Mouse (Mus musculus): Measurements from ENCODE around the gene Hmga1b. TPM values are rescaled to one million over a fixed set of nuclear protein-coding genes. Genes with fewer than 3 reads are reported as not detected.
"Not testable (repeated sequence)": the region's sequence is repeated elsewhere in the genome, so short reads cannot be mapped to it uniquely, and the experiment has no call there.

Hmga1b gene
- total and polyA plus RNA-seq, 2 experiments from 2014 or later: 0.95 to 1.6 TPM

- peak overlapping the region; percentile 72 for H3K4me2 ChIP-seq (ENCODE audit: low read depth)
- 19% methylated on average over 36 of the region's 36 CpGs for WGBS
Measured at GRCm38 (mm10) chr11:120726243-120727168, 36.1 kb upstream of the Hmga1b start.

GRCm38 (mm10) chr11:120727169-120727527, 35.4 kb upstream of the Hmga1b start, which contains the start of gene Dcxr:
Gene Dcxr, minus strand, starts transcription at chr11:120727281.
- Histone ChIP-seq H3K27me3 (ENCODE audit: insufficient read depth, low read length) (no peaks in the 10 kb centered on the region), H3K4me3 (ENCODE audit: low read depth, low read length) (peak within 1 kb of the TSS; percentile 39), H3K9me3 (ENCODE audit: low read length) (no peaks in the 10 kb centered on the region), H3K9ac (peak within 1 kb of the TSS; percentile 45), H3K36me3 (ENCODE audit: insufficient read depth) (peaks cover 11% of the 10 kb centered on the region; the same call in 1 of the 2 replicates), H3K27ac (ENCODE audit: low read depth, low read length) (no peak within 1 kb of the TSS), H3K4me2 (ENCODE audit: low read depth) (peak within 1 kb of the TSS; percentile 72), H3K4me1 (ENCODE audit: insufficient read depth) (no peaks in the 10 kb centered on the region)
- TF ChIP-seq CTCF (IDR thresholded peaks at IDR 0.05; ENCODE audit: low read depth): 0 out of 2 replicates have a peak, but pooled peaks have one; percentile 19
- WGBS: 0% methylated on average over 14 of the region's 14 CpGs
- ATAC-seq (peak; percentile 91), DNase-seq (peak; percentile 54)

More at GRCm38 (mm10) chr11:120726243-120727168, 36.1 kb upstream of the Hmga1b start:
- Histone ChIP-seq H3K36me3 (ENCODE audit: insufficient read depth) (peaks cover 11% of the 10 kb centered on the region; the same call in 1 of the 2 replicates), H3K9ac (peak overlapping the region; percentile 45), H3K27ac (ENCODE audit: low read depth, low read length) (no peak overlapping the region), H3K27me3 (ENCODE audit: insufficient read depth, low read length) (no peaks in the 10 kb centered on the region), H3K9me3 (ENCODE audit: low read length) (no peaks in the 10 kb centered on the region), H3K4me3 (ENCODE audit: low read depth, low read length) (peak overlapping the region; percentile 39), H3K4me1 (ENCODE audit: insufficient read depth) (no peaks in the 10 kb centered on the region)
- ATAC-seq (peak; percentile 12; the same call in 1 of the 2 replicates), DNase-seq (no peak)
- no peak for TF ChIP-seq CTCF (IDR thresholded peaks at IDR 0.05; ENCODE audit: low read depth)

- no peak overlapping the region for H3K4me2 ChIP-seq (ENCODE audit: low read depth)
- no peaks in the 10 kb centered on the region for H3K4me1 ChIP-seq (ENCODE audit: insufficient read depth)
- no peak for ATAC-seq
- H3K9me3 ChIP-seq (ENCODE audit: low read length): no peaks in the 10 kb centered on the region
- no peak overlapping the region for H3K27ac ChIP-seq (ENCODE audit: low read depth, low read length)
- no peak overlapping the region for H3K9ac ChIP-seq
- H3K27me3 ChIP-seq (ENCODE audit: insufficient read depth, low read length): no peaks in the 10 kb centered on the region
- H3K36me3 ChIP-seq (ENCODE audit: insufficient read depth): peaks cover 11% of the 10 kb centered on the region; the same call in 1 of the 2 replicates
- DNase-seq: no peak
- TF ChIP-seq CTCF (IDR thresholded peaks at IDR 0.05; ENCODE audit: low read depth): no peak
- WGBS: 58% methylated on average over 12 of the region's 12 CpGs
- H3K4me3 ChIP-seq (ENCODE audit: low read depth, low read length): no peak overlapping the region
Measured at GRCm38 (mm10) chr11:120727564-120727963, 35.0 kb upstream of the Hmga1b start.

DNA sequence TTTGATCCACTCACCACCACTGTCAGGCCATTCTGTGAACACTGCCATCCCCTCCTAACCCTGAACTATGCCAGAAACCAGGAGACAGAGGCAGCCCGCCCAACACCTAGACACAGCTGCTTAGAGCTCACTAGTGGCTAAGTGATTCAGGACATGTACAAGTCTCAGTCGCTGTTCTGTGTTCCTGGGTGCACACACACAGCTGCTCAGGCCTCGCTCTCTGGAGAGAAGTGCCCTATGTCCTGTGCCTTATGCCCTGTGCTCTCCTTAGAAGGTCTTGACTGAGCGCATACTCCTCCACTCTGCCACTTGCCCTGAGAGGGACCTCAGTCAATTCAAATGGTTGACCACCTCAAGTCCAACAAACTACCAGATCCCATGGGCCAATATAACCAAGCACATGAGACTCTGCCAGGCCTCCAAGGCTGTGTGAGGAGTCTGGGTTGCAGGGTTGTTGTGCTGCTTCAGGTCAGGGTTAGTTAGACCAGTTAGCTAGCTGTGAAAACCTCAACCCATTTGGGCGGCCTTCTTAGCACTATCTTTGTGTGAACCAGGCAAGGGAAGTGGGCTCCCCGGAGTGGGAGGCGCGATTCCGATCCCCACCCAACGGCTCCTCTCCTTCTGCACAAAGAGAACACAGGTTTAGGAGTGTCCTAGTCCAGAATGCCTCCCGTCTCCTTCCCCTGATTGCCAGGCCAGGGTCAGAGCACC, 33.9 kb upstream of the Hmga1b start:
- no peak for TF ChIP-seq CTCF (IDR thresholded peaks at IDR 0.05; ENCODE audit: low read depth)
- DNase-seq (no peak), ATAC-seq (no peak)
- no peaks in the 10 kb centered on the region for H3K27me3 ChIP-seq (ENCODE audit: insufficient read depth, low read length)
- no peak overlapping the region for H3K4me2 ChIP-seq (ENCODE audit: low read depth)
- no peaks in the 10 kb centered on the region for H3K4me1 ChIP-seq (ENCODE audit: insufficient read depth)
- 69% methylated on average over 11 of the region's 11 CpGs for WGBS
- H3K9me3 ChIP-seq (ENCODE audit: low read length): no peaks in the 10 kb centered on the region
- no peak overlapping the region for H3K4me3 ChIP-seq (ENCODE audit: low read depth, low read length)
- no peak overlapping the region for H3K9ac ChIP-seq
- H3K27ac ChIP-seq (ENCODE audit: low read depth, low read length): no peak overlapping the region
- peaks cover 1% of the 10 kb centered on the region; the same call in 1 of the 2 replicates for H3K36me3 ChIP-seq (ENCODE audit: insufficient read depth)

DNA sequence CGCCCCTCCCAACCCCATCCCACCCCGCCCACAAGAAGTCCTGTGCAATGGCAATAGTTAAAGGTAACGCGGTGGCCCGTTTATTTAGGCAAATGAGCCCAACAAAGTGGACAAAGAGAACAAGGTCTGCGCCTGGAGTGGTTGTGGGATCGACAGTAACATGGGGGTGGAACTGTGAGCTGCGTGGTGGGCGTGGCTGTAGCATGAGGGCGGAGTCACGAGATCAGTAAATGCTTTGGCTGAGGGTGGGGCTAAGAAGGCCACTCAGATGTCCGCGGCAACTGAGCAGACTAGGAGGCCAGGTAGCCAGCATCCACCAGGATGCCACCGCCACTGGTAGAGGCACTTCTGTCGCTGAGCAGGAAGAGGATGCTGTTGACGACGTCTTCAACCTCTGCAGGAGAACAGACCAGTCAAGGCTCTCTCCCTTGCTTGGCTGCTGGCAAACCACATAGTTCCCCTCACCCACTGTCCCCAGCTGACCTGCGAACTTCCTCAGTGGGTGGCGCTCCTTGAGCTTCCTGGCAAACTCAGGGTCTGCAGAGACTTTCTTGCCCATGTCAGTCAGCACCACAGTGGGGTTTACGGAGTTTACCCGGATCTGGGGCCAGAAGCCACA, 33.1 kb upstream of the Hmga1b start:
- H3K4me1 ChIP-seq (ENCODE audit: insufficient read depth); ATAC-seq; H3K27ac ChIP-seq (ENCODE audit: low read depth, low read length); H3K9me3 ChIP-seq (ENCODE audit: low read length); H3K4me3 ChIP-seq (ENCODE audit: low read depth, low read length); H3K27me3 ChIP-seq (ENCODE audit: insufficient read depth, low read length); DNase-seq; H3K36me3 ChIP-seq (ENCODE audit: insufficient read depth); H3K9ac ChIP-seq: not testable (repeated sequence)
- 1% methylated on average over 17 of the region's 21 CpGs for WGBS
- H3K4me2 ChIP-seq (ENCODE audit: low read depth): peak overlapping the region; percentile 13; the same call in 1 of the 2 replicates

DNA sequence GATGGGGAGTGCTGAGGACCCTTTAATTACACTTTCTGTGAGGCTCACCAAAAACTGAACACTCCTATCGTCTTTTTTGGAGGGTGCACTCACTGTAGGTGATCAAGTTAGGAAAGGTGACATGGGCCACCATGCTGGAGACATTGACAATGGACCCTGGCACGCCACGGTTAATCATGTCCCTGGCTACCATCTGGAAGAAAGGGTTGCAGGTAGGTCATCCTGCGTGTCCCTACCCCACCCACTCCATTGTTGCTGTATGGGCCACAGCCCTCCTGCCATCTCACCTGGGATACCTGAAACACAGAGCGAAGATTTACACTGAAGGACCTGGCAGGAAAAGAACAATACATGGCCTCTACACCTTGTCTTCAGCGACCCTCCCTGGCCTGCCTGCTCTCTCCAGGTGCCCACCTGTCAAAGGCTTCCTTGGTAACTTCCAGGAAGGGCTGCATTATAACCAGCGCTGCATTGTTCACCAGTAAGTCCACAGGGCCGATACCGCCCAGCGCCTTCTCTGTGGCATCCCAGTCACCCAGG, 32.2 kb upstream of the Hmga1b start:
- Histone ChIP-seq H3K27ac (ENCODE audit: low read depth, low read length) (no peak overlapping the region), H3K9ac (no peak overlapping the region), H3K4me3 (ENCODE audit: low read depth, low read length) (no peak overlapping the region), H3K4me1 (ENCODE audit: insufficient read depth) (no peaks in the 10 kb centered on the region), H3K36me3 (ENCODE audit: insufficient read depth) (no peaks in the 10 kb centered on the region; the same call in 1 of the 2 replicates), H3K27me3 (ENCODE audit: insufficient read depth, low read length) (no peaks in the 10 kb centered on the region), H3K4me2 (ENCODE audit: low read depth) (no peak overlapping the region), H3K9me3 (ENCODE audit: low read length) (no peaks in the 10 kb centered on the region)
- 85% methylated on average over 10 of the region's 10 CpGs for WGBS
- ATAC-seq (no peak), DNase-seq (no peak)
- TF ChIP-seq CTCF (IDR thresholded peaks at IDR 0.05; ENCODE audit: low read depth): no peak
